Comparison of ENCODE assay signal across 16 mouse cellular contexts in the genomic region with DNA sequence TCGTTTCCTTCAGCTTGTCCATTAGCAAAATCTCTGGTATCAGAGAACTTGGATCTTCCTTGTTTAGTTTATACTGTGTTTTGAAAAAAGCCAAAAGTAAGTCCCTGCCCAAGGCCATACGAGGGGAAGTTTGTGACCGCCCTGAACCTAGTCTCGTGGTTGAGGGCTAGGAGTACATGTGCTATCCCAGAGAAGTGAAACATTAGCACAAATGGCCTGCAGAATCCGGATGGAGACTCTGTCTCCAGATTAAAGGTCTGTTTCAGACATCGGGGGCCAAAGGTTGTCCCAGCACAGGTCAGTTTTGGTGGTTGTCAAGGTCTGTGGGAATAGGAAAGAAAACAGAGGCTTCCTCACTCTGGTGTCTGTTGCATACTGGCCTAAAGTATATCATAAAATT. TPM values are rescaled to one million over a fixed set of nuclear protein-coding genes. Genes with fewer than 3 reads are reported as not detected.
DNase-seq lines count a peak whose midpoint lies in the region; ATAC-seq and TF ChIP-seq lines count a peak whose summit lies in the region.
"Had no signal": no experiment of that assay in that cellular context is flagged by ENCODE, and none has a peak within 500 bp of the region (broad histone marks: within the 10 kb centered on the region; RNA-seq: fewer than 3 reads in every experiment).

No protein-coding gene starts in this region.

- H3K27me3 ChIP-seq in kidney, embryonic 14.5 days (ENCODE audit: control insufficient read depth, insufficient read depth, low read length), result no peaks in the 10 kb centered on the region
- H3K27me3 ChIP-seq in cerebellum, adult 2 months (ENCODE audit: control insufficient read depth, insufficient read depth, low read length), result no peaks in the 10 kb centered on the region

- H3K36me3 ChIP-seq in kidney, embryonic 14.5 days (ENCODE audit: control insufficient read depth, insufficient read depth, low read length), result 0 out of 2 replicates have a peak, but pooled peaks cover under 1% of the 10 kb centered on the region

- ATAC-seq in kidney, embryonic 14.5 days (ENCODE audit: low FRiP score, low TSS enrichment), result no peak
- ATAC-seq: CD4-positive, CD25-positive, alpha-beta regulatory T cell, adult 4 months; forebrain, embryonic 16.5 days had no signal

- H3K9me3 ChIP-seq in kidney, embryonic 14.5 days (ENCODE audit: control insufficient read depth, low read length), result no peaks in the 10 kb centered on the region

- 75% methylated on average over 6 of the region's 6 CpGs for WGBS in kidney, embryonic 14.5 days
- WGBS in cerebellum, adult 2 months, result 93% methylated on average over 6 of the region's 6 CpGs

- H3K4me3 ChIP-seq in kidney, embryonic 14.5 days (ENCODE audit: low read length), result no peak overlapping the region
- H3K4me3 ChIP-seq in cerebellum, adult 2 months (replicated peaks; ENCODE audit: insufficient read depth, low read depth, low read length), result no peak overlapping the region

- peak; percentile 90 for DNase-seq in kidney, adult 11 months
- peak; percentile 50 for DNase-seq in ovary, adult 18-20 months (ENCODE audit: low spot score)
- DNase-seq in ovary, postnatal 10 days (ENCODE audit: low spot score), result no peak
- DNase-seq in kidney, postnatal 10 days, result peak; percentile 63
- DNase-seq in cerebellum, adult 2 months, result no peak
- no peak for DNase-seq in testis, postnatal 10 days (ENCODE audit: low spot score)
- DNase-seq: adrenal gland, adult 2 months; cerebellum, adult 9-10 months; lung, adult 2 months; midbrain, embryonic 14.5 days; right cerebral cortex, postnatal 14 days had no signal

- no peak overlapping the region for H3K4me2 ChIP-seq in kidney, embryonic 14.5 days (replicated peaks; ENCODE audit: low read depth, low read length)
- H3K4me2 ChIP-seq: heart, embryonic 11.5 days had no signal

- TF ChIP-seq CTCF in cerebellum, adult 2 months (IDR thresholded peaks at IDR 0.05; ENCODE audit: borderline replicate concordance, insufficient read depth, low read depth, low read length), result no peak

- peaks cover 46% of the 10 kb centered on the region for H3K4me1 ChIP-seq in kidney, embryonic 14.5 days (ENCODE audit: control insufficient read depth, insufficient read depth, low read length)
- peaks cover 9% of the 10 kb centered on the region; the same call in 1 of the 2 replicates for H3K4me1 ChIP-seq in cerebellum, adult 2 months (ENCODE audit: control insufficient read depth, insufficient read depth, low read length)

- H3K9ac ChIP-seq in kidney, embryonic 14.5 days (ENCODE audit: low read depth, low read length), result no peak overlapping the region

- no peak for TF ChIP-seq POLR2A in cerebellum, adult 2 months (IDR thresholded peaks at IDR 0.05; ENCODE audit: borderline replicate concordance, insufficient read depth, low read length)

- H3K27ac ChIP-seq in kidney, embryonic 14.5 days (ENCODE audit: low read depth, low read length), result no peak overlapping the region
- no peak overlapping the region for H3K27ac ChIP-seq in cerebellum, adult 2 months (ENCODE audit: insufficient read depth, low read length)

RNA-seq across cellular contexts. Expression of gene Tbc1d10a, which starts 2.6 kb away (rescaled TPM):
- 28.8 and 29.7 TPM in 2 replicates for polyA plus RNA-seq in kidney, embryonic 14.5 days (2014; fragmentation: Nextera tagmentation; extraction: Ambion mirVana)
- polyA plus RNA-seq in cerebellum, adult 2 months (2012; rRNA removed), result 33.3 and 34.1 TPM in 2 replicates

RNA-seq across cellular contexts. Expression of gene Castor1, which starts 28.8 kb away (rescaled TPM):
- polyA plus RNA-seq in kidney, embryonic 14.5 days (2014; fragmentation: Nextera tagmentation; extraction: Ambion mirVana), result 2.7 and 5.3 TPM in 2 replicates
- polyA plus RNA-seq in cerebellum, adult 2 months (2012; rRNA removed), result 5.1 and 5.6 TPM in 2 replicates

RNA-seq across cellular contexts. Expression of gene Sf3a1, which starts 29.0 kb away (rescaled TPM):
- polyA plus RNA-seq in kidney, embryonic 14.5 days (2014; fragmentation: Nextera tagmentation; extraction: Ambion mirVana), result 55.7 and 72.5 TPM in 2 replicates
- 50.0 and 54.3 TPM in 2 replicates for polyA plus RNA-seq in cerebellum, adult 2 months (2012; rRNA removed)

RNA-seq across cellular contexts. Expression of gene Ccdc157, which starts 29.1 kb away (rescaled TPM):
- polyA plus RNA-seq in kidney, embryonic 14.5 days (2014; fragmentation: Nextera tagmentation; extraction: Ambion mirVana), result 4.3 and 6.8 TPM in 2 replicates
- 15.6 and 15.8 TPM in 2 replicates for polyA plus RNA-seq in cerebellum, adult 2 months (2012; rRNA removed)

RNA-seq across cellular contexts. Expression of gene Osm, which starts 47.0 kb away (rescaled TPM):
- polyA plus RNA-seq in kidney, embryonic 14.5 days (2014; fragmentation: Nextera tagmentation; extraction: Ambion mirVana), result not detected in 2 replicates
- 0.03 TPM in 1 of 2 replicates, not detected in the other for polyA plus RNA-seq in cerebellum, adult 2 months (2012; rRNA removed)
- polyA plus RNA-seq: forebrain, embryonic 16.5 days; limb, embryonic 11.5 days had no signal

Comparison
In these comparisons a context has a peak if more than half of its experiments do, and no peak if none do; other contexts are left out.
1. DNase-seq: peak in kidney, adult 11 months (single experiment), ovary, adult 18-20 months (single experiment) and kidney, postnatal 10 days (single experiment); none in ovary, postnatal 10 days (single experiment), cerebellum, adult 2 months (0 of 2) and testis, postnatal 10 days (single experiment).